In genomic region chr10:95356711-95357110, GRCm38 (mm10) we compare ENCODE assay signal across 25 mouse cellular contexts. TPM values are rescaled to one million over a fixed set of nuclear protein-coding genes. Genes with fewer than 3 reads are reported as not detected.
A peak's percentile ranks its signal among the peaks of the same experiment; 100 is the strongest.
DNase-seq lines count a peak whose midpoint lies in the region; ATAC-seq and TF ChIP-seq lines count a peak whose summit lies in the region.
"Had no signal": no experiment of that assay in that cellular context is flagged by ENCODE, and none has a peak within 500 bp of the region (broad histone marks: within the 10 kb centered on the region; RNA-seq: fewer than 3 reads in every experiment).

No protein-coding gene starts in this region.

- no peak for TF ChIP-seq POLR2A in ES-Bruce4 (IDR thresholded peaks at IDR 0.05; ENCODE audit: insufficient read depth, low read length)
- no peak for TF ChIP-seq POLR2A in myocyte (IDR thresholded peaks at IDR 0.05; ENCODE audit: insufficient read length, low read depth)

- no peaks in the 10 kb centered on the region for H3K9me3 ChIP-seq in E14TG2a.4 (ENCODE audit: low read length)
- no peaks in the 10 kb centered on the region for H3K9me3 ChIP-seq in ES-Bruce4 (replicated peaks; ENCODE audit: control insufficient read depth, insufficient read depth, low read length, poor library complexity, severe bottlenecking)
- no peaks in the 10 kb centered on the region for H3K9me3 ChIP-seq in ES-E14 (ENCODE audit: control insufficient read depth, insufficient read depth, low read depth, low read length)
- H3K9me3 ChIP-seq in forebrain, postnatal 0 days (ENCODE audit: low read length): no peaks in the 10 kb centered on the region
- peaks cover 3% of the 10 kb centered on the region; the same call in 1 of the 2 replicates for H3K9me3 ChIP-seq in hindbrain, embryonic 14.5 days (ENCODE audit: control insufficient read depth, low read length)
- H3K9me3 ChIP-seq: G1E had no signal

- WGBS in forebrain, postnatal 0 days: 60% methylated on average over 7 of the region's 7 CpGs
- 82% methylated on average over 7 of the region's 7 CpGs for WGBS in hindbrain, embryonic 14.5 days

- no peak overlapping the region for H3ac ChIP-seq in myocyte (ENCODE audit: control insufficient read depth, insufficient read length)

- H3K36me3 ChIP-seq in E14TG2a.4 (ENCODE audit: insufficient read depth, low read length) (no peaks in the 10 kb centered on the region), ES-Bruce4 (ENCODE audit: control insufficient read depth, insufficient read depth, low read length, poor library complexity, severe bottlenecking) (no peaks in the 10 kb centered on the region), ES-E14 (ENCODE audit: control insufficient read depth, insufficient read depth, low read length, poor library complexity, severe bottlenecking) (no peaks in the 10 kb centered on the region), myocyte (ENCODE audit: control insufficient read depth, insufficient read depth) (no peaks in the 10 kb centered on the region)
- no peaks in the 10 kb centered on the region for H3K36me3 ChIP-seq in forebrain, postnatal 0 days (ENCODE audit: insufficient read depth)
- no peaks in the 10 kb centered on the region for H3K36me3 ChIP-seq in hindbrain, embryonic 14.5 days (replicated peaks; ENCODE audit: control insufficient read depth, insufficient read depth)
- H3K36me3 ChIP-seq: G1E had no signal

- in situ Hi-C loops in ES-E14 (cut with MboI; ENCODE audit: low sequenced_read_pairs in 2 of 2, unreplicated experiment in 2 of 2): no loop called here

- 0 out of 2 replicates have a peak, but pooled peaks cover 4% of the 10 kb centered on the region for H3K27me3 ChIP-seq in E14TG2a.4 (ENCODE audit: insufficient read depth, low read length)
- H3K27me3 ChIP-seq in ES-Bruce4 (ENCODE audit: control insufficient read depth, insufficient read depth, low read length, poor library complexity, severe bottlenecking): no peaks in the 10 kb centered on the region
- no peaks in the 10 kb centered on the region for H3K27me3 ChIP-seq in myocyte (ENCODE audit: control insufficient read depth, insufficient read depth, insufficient read length)
- H3K27me3 ChIP-seq in forebrain, postnatal 0 days (ENCODE audit: insufficient read depth, low read length): no peaks in the 10 kb centered on the region
- no peaks in the 10 kb centered on the region for H3K27me3 ChIP-seq in hindbrain, embryonic 14.5 days (ENCODE audit: control insufficient read depth, insufficient read depth, low read length)
- H3K27me3 ChIP-seq: CH12.LX, Patski had no signal

- H3K79me2 ChIP-seq in myocyte (ENCODE audit: control insufficient read depth, insufficient read depth): no peaks in the 10 kb centered on the region

- no peak for ATAC-seq in forebrain, postnatal 0 days
- ATAC-seq in hindbrain, embryonic 14.5 days (ENCODE audit: low FRiP score): no peak
- ATAC-seq: activated CD4-positive, CD25-positive, alpha-beta regulatory T cell, adult 4 months; CD4-positive, CD25-positive, alpha-beta regulatory T cell, adult 4 months; Patski had no signal

- H3K4me2 ChIP-seq in myocyte (ENCODE audit: low read depth): peak overlapping the region; percentile 57
- no peak overlapping the region for H3K4me2 ChIP-seq in forebrain, postnatal 0 days (ENCODE audit: low read depth)
- H3K4me2 ChIP-seq in hindbrain, embryonic 14.5 days (replicated peaks): no peak overlapping the region

- TF ChIP-seq EP300 in ES-Bruce4 (IDR thresholded peaks at IDR 0.05; ENCODE audit: insufficient read depth, low read depth, low read length): no peak

- peak overlapping the region; percentile 2; the same call in 1 of the 2 replicates for H3K4me3 ChIP-seq in E14TG2a.4 (replicated peaks; ENCODE audit: low read length)
- H3K4me3 ChIP-seq in ES-Bruce4 (ENCODE audit: low read depth, low read length): no peak overlapping the region
- H3K4me3 ChIP-seq in ES-E14 (ENCODE audit: insufficient read depth in 1 of 2, low read depth in 1 of 2, low read length in 2 of 2, poor library complexity in 1 of 2, severe bottlenecking in 1 of 2): no peak overlapping the region
- no peak overlapping the region for H3K4me3 ChIP-seq in myocyte
- H3K4me3 ChIP-seq in forebrain, postnatal 0 days (ENCODE audit: low read depth, low read length): no peak overlapping the region
- no peak overlapping the region for H3K4me3 ChIP-seq in hindbrain, embryonic 14.5 days (replicated peaks; ENCODE audit: low read length)

- H3K27ac ChIP-seq in ES-Bruce4 (ENCODE audit: insufficient read depth, low read length): peak overlapping the region; percentile 56; the same call in 1 of the 2 replicates
- no peak overlapping the region for H3K27ac ChIP-seq in ES-E14 (ENCODE audit: insufficient read depth, low read depth, low read length, poor library complexity, severe bottlenecking)
- H3K27ac ChIP-seq in forebrain, postnatal 0 days (ENCODE audit: low read depth, low read length): no peak overlapping the region
- H3K27ac ChIP-seq in hindbrain, embryonic 14.5 days: no peak overlapping the region

- no peak for TF ChIP-seq CTCF in E14TG2a.4 (conservative IDR thresholded peaks at IDR 0.05; ENCODE audit: low read length)
- TF ChIP-seq CTCF in ES-Bruce4 (IDR thresholded peaks at IDR 0.05; ENCODE audit: low read depth, low read length): no peak
- TF ChIP-seq CTCF in forebrain, postnatal 0 days (IDR thresholded peaks at IDR 0.05; ENCODE audit: low read depth): no peak

- no peak for DNase-seq in ES-E14 (ENCODE audit: low read depth, low spot score)
- no peak for DNase-seq in forebrain, postnatal 0 days
- no peak for DNase-seq in adrenal gland, adult (ENCODE audit: inconsistent age in 2 of 2, low spot score in 1 of 2)
- no peak for DNase-seq in hindbrain, embryonic 14.5 days (ENCODE audit: low spot score)
- DNase-seq in cerebellum, adult 9-11 months: no peak
- DNase-seq: adrenal gland, adult 2 months; adrenal gland, adult 8-10 months; adrenal gland, postnatal 10 days; adrenal gland, postnatal 14 days; adrenal gland, postnatal 25 days; B cell, adult 2 months; cerebellum, adult 11 months; cerebellum, adult 11-12 months; cerebellum, adult 18-20 months; cerebellum, adult 2 months; cerebellum, adult 8-10 months; cerebellum, adult 9-10 months had no signal

- H3K9ac ChIP-seq in ES-Bruce4 (ENCODE audit: low read depth, poor library complexity, severe bottlenecking) (no peak overlapping the region), ES-E14 (ENCODE audit: insufficient read depth, low read depth, low read length, poor library complexity, severe bottlenecking) (no peak overlapping the region)
- H3K9ac ChIP-seq in forebrain, postnatal 0 days: no peak overlapping the region
- no peak overlapping the region for H3K9ac ChIP-seq in hindbrain, embryonic 14.5 days

- H3K4me1 ChIP-seq in E14TG2a.4 (replicated peaks; ENCODE audit: low read depth, low read length) (peaks cover 61% of the 10 kb centered on the region), ES-Bruce4 (ENCODE audit: control insufficient read depth, insufficient read depth, low read length) (peaks cover 10% of the 10 kb centered on the region), ES-E14 (ENCODE audit: control insufficient read depth in 2 of 2, insufficient read depth in 2 of 2, low read length in 2 of 2, poor library complexity in 1 of 2) (peaks cover 11 to 14% of the 10 kb centered on the region in 2 experiments; a peak in 3 of 4 replicates)
- no peaks in the 10 kb centered on the region for H3K4me1 ChIP-seq in forebrain, postnatal 0 days (ENCODE audit: insufficient read depth)
- H3K4me1 ChIP-seq in hindbrain, embryonic 14.5 days (replicated peaks; ENCODE audit: control insufficient read depth, insufficient read depth, low read length): no peaks in the 10 kb centered on the region

TF ChIP-seq in ES-E14, 5 proteins besides CTCF, POLR2A, EP300 and RAD21:
- TF ChIP-seq ZNF384 (IDR thresholded peaks at IDR 0.05; ENCODE audit: low read depth, low read length) (peak; percentile 77), ZC3H11A (IDR thresholded peaks at IDR 0.05; ENCODE audit: borderline replicate concordance, low read depth, low read length) (no peak)

TF ChIP-seq in myocyte, 11 proteins besides CTCF, POLR2A, EP300 and RAD21:
- TF ChIP-seq MYOG (IDR thresholded peaks at IDR 0.05; ENCODE audit: control insufficient read depth in 1 of 3, insufficient read depth in 1 of 3, insufficient read length in 2 of 3, low read depth in 2 of 3): peak in 1 of 3 experiments; percentile 65
- no peak for TF ChIP-seq CEBPB (IDR thresholded peaks at IDR 0.05; ENCODE audit: insufficient read depth, poor library complexity, severe bottlenecking)
- TF ChIP-seq TCF12 (IDR thresholded peaks at IDR 0.05; ENCODE audit: insufficient read depth, poor library complexity, severe bottlenecking): peak; percentile 45
- TF ChIP-seq MYOD1 (IDR thresholded peaks at IDR 0.05; ENCODE audit: control insufficient read depth in 1 of 3, insufficient read length in 2 of 3, low read depth in 2 of 3): peak in 2 of 3 experiments; percentile 62 to 68

RNA-seq across cellular contexts. Expression of gene Cradd, which starts 32.8 kb away (rescaled TPM):
- 18.4 and 21.9 TPM in 2 replicates for polyA plus RNA-seq in ES-Bruce4 (2011; ENCODE audit: insufficient read depth, insufficient read length, low read depth, missing spikeins)
- total RNA-seq in ES-E14 (2012; rRNA removed): 8.4 and 12.6 TPM in 2 replicates
- polyA plus RNA-seq in myocyte (2012; fragmentation: generic; extraction: Trizol): 9.5 TPM
- 8.3 and 10.8 TPM in 2 replicates for total RNA-seq in forebrain, postnatal 0 days (2014; rRNA removed)
- polyA plus RNA-seq in forebrain, postnatal 0 days (2015; fragmentation: Nextera tagmentation; extraction: Ambion mirVana): 8.5 and 10.3 TPM in 2 replicates
- polyA plus RNA-seq in hindbrain, embryonic 14.5 days (2014; fragmentation: Nextera tagmentation; extraction: Ambion mirVana): 9.9 and 11.6 TPM in 2 replicates
